Mouse (Mus musculus): ENCODE results near the gene Olfr918.
A peak's percentile ranks its signal among the peaks of the same experiment; 100 is the strongest.

The Olfr918 gene

GRCm38 (mm10) chr9:38674501-38674900, at the start of gene Olfr918:
Gene Olfr918 (minus strand): TSS chr9:38674601.
- DNase-seq: no peak

GRCm38 (mm10) chr9:38724044-38724443, 49.6 kb upstream of the Olfr918 start:
- DNase-seq: no peak

- peak; percentile 21 for DNase-seq
Observed at GRCm38 (mm10) chr9:38718927-38719441, 44.6 kb upstream of the Olfr918 start.

- DNase-seq: peak; percentile 60
Observed at GRCm38 (mm10) chr9:38718102-38718501, 43.7 kb upstream of the Olfr918 start, which contains the start of gene Vwa5a. Gene Vwa5a (plus strand): TSS chr9:38718268.

GRCm38 (mm10) chr9:38672887-38673286, 1.5 kb downstream of the Olfr918 start:
- DNase-seq: no peak

- no peak for DNase-seq
Observed at GRCm38 (mm10) chr9:38665742-38666141, 8.7 kb downstream of the Olfr918 start, which contains the start of gene Olfr917. Gene Olfr917 (minus strand): TSS chr9:38665842.

GRCm38 (mm10) chr9:38659775-38660174, 14.6 kb downstream of the Olfr918 start, which contains the start of gene Olfr916:
Gene Olfr916 (minus strand): TSS chr9:38659875.
- no peak for DNase-seq

- DNase-seq: no peak
Observed at GRCm38 (mm10) chr9:38632406-38632805, 42.0 kb downstream of the Olfr918 start.

Data from kidney, postnatal 14 days (tissue).